Comparison of ENCODE assay signal across 8 mouse cellular contexts in genomic region chr7:16859902-16860651, GRCm38 (mm10). TPM values are rescaled to one million over a fixed set of nuclear protein-coding genes. Genes with fewer than 3 reads are reported as not detected.
DNase-seq lines count a peak whose midpoint lies in the region; ATAC-seq lines count a peak whose summit lies in the region.

No protein-coding gene starts in this region.

- ATAC-seq in activated CD4-positive, CD25-positive, alpha-beta regulatory T cell, adult 4 months, result peak; percentile 44

- intact Hi-C loops in heart, postnatal 14 days (cut with DNase I), result loop anchor here (1.0 kb wide), 1 partner anchor 31 kb away; the partner anchor contains the start of gene Gng8

- peak; percentile 56 to 66 for DNase-seq in adrenal gland, adult 18-20 months (ENCODE audit: low spot score in 2 of 2)
- DNase-seq in adrenal gland, adult 8-10 months, result no peak
- DNase-seq in layer of hippocampus, postnatal 10 days (ENCODE audit: low spot score in 2 of 2), result peak; percentile 56 to 71
- no peak for DNase-seq in layer of hippocampus, postnatal 36 days
- DNase-seq in heart, postnatal 14 days, result peak; percentile 56 to 67
- peak; percentile 75 for DNase-seq in lung, postnatal 36 days
- no peak for DNase-seq in ovary, postnatal 36 days (ENCODE audit: low spot score)

RNA-seq across cellular contexts. Expression of gene Dact3, which starts 15.0 kb away (rescaled TPM):
- total RNA-seq in adrenal gland, adult 18-20 months (2021), result 1 to 10 TPM; 3.1 to 3.8 TPM
- total RNA-seq in adrenal gland, adult 8-10 months (2022), result 1 to 10 TPM; 4.2 to 5.9 (median 4.6) TPM
- 10 to 100 TPM; 95.0 to 96.3 TPM for total RNA-seq in layer of hippocampus, postnatal 10 days (2021)
- 100 to 1,000 TPM; 146 to 149 TPM for total RNA-seq in layer of hippocampus, postnatal 36 days (2021)
- not detected for polyA plus RNA-seq in activated CD4-positive, CD25-positive, alpha-beta regulatory T cell, adult 4 months (2017; shearing (Covaris generic))
- total RNA-seq in heart, postnatal 14 days (2021), result 10 to 100 TPM; 18.6 to 19.0 TPM

RNA-seq across cellular contexts. Expression of gene Prkd2, which starts 17.4 kb away (rescaled TPM):
- 10 to 100 TPM; 13.9 to 23.3 TPM for total RNA-seq in adrenal gland, adult 18-20 months (2021)
- 10 to 100 TPM; 17.0 to 27.1 (median 20.9) TPM for total RNA-seq in adrenal gland, adult 8-10 months (2022)
- total RNA-seq in layer of hippocampus, postnatal 10 days (2021), result 1 to 10 TPM; 7.5 to 9.9 TPM
- 1 to 10 TPM; 5.8 to 8.2 TPM for total RNA-seq in layer of hippocampus, postnatal 36 days (2021)
- 10 to 100 TPM; 45.7 to 47.6 TPM for polyA plus RNA-seq in activated CD4-positive, CD25-positive, alpha-beta regulatory T cell, adult 4 months (2017; shearing (Covaris generic))
- total RNA-seq in heart, postnatal 14 days (2021), result 10 to 100 TPM; 35.3 to 35.9 TPM

RNA-seq across cellular contexts. Expression of gene Gng8, which starts 31.5 kb away (rescaled TPM):
- under 1 TPM in 1 of 2 experiments, not detected in 1; 0.35 TPM for total RNA-seq in adrenal gland, adult 18-20 months (2021)
- 1 to 10 TPM in 1 of 4 experiments, under 1 TPM in 1, not detected in 2; 1.00 to 1.0 TPM for total RNA-seq in adrenal gland, adult 8-10 months (2022)
- 1 to 10 TPM in 1 of 2 experiments, under 1 TPM in 1; 0.94 to 1.3 TPM for total RNA-seq in layer of hippocampus, postnatal 10 days (2021)
- 1 to 10 TPM; 2.4 to 2.7 TPM for total RNA-seq in layer of hippocampus, postnatal 36 days (2021)
- polyA plus RNA-seq in activated CD4-positive, CD25-positive, alpha-beta regulatory T cell, adult 4 months (2017; shearing (Covaris generic)), result not detected
- under 1 TPM; 0.81 to 0.98 TPM for total RNA-seq in heart, postnatal 14 days (2021)

RNA-seq across cellular contexts. Expression of gene Fkrp, which starts 43.5 kb away (rescaled TPM):
- 10 to 100 TPM; 23.7 to 25.2 TPM for total RNA-seq in adrenal gland, adult 18-20 months (2021)
- total RNA-seq in adrenal gland, adult 8-10 months (2022), result 10 to 100 TPM; 22.0 to 26.2 (median 24.9) TPM
- 10 to 100 TPM; 42.2 to 45.0 TPM for total RNA-seq in layer of hippocampus, postnatal 10 days (2021)
- 10 to 100 TPM; 41.8 to 44.7 TPM for total RNA-seq in layer of hippocampus, postnatal 36 days (2021)
- 1 to 10 TPM; 6.5 to 7.5 TPM for polyA plus RNA-seq in activated CD4-positive, CD25-positive, alpha-beta regulatory T cell, adult 4 months (2017; shearing (Covaris generic))
- 10 to 100 TPM; 42.8 to 45.5 TPM for total RNA-seq in heart, postnatal 14 days (2021)

RNA-seq across cellular contexts. Expression of gene Strn4, which starts 44.4 kb away (rescaled TPM):
- total RNA-seq in adrenal gland, adult 18-20 months (2021), result 10 to 100 TPM; 67.7 to 69.3 TPM
- total RNA-seq in adrenal gland, adult 8-10 months (2022), result 100 to 1,000 TPM in 1 of 4 experiments, 10 to 100 TPM in 3; 62.2 to 100 (median 74.6) TPM
- total RNA-seq in layer of hippocampus, postnatal 10 days (2021), result 100 to 1,000 TPM; 260 to 286 TPM
- total RNA-seq in layer of hippocampus, postnatal 36 days (2021), result 100 to 1,000 TPM; 288 to 292 TPM
- polyA plus RNA-seq in activated CD4-positive, CD25-positive, alpha-beta regulatory T cell, adult 4 months (2017; shearing (Covaris generic)), result 10 to 100 TPM; 23.0 to 23.1 TPM
- total RNA-seq in heart, postnatal 14 days (2021), result 10 to 100 TPM; 65.3 to 69.1 TPM

Comparison
In these comparisons a context has a peak if more than half of its experiments do, and no peak if none do; other contexts are left out.
1. DNase-seq: peak in adrenal gland, adult 18-20 months (2 of 2), layer of hippocampus, postnatal 10 days (2 of 2), heart, postnatal 14 days (2 of 2) and lung, postnatal 36 days (single experiment); none in adrenal gland, adult 8-10 months (single experiment), layer of hippocampus, postnatal 36 days (0 of 2) and ovary, postnatal 36 days (single experiment).
2. RNA of gene Dact3, which starts 15.0 kb away (total RNA-seq): 146 to 149 TPM in layer of hippocampus, postnatal 36 days and 95.0 to 96.3 TPM in layer of hippocampus, postnatal 10 days; 18.6 to 19.0 TPM in heart, postnatal 14 days, 4.2 to 5.9 TPM in adrenal gland, adult 8-10 months and 3.1 to 3.8 TPM in adrenal gland, adult 18-20 months; every median in the first group is over 4 times any median in the second.